Mouse (Mus musculus): Measurements from ENCODE around the gene Arnt.
"Not testable (repeated sequence)": the region's sequence is repeated elsewhere in the genome, so short reads cannot be mapped to it uniquely, and the experiment has no call there.

The Arnt gene

DNA sequence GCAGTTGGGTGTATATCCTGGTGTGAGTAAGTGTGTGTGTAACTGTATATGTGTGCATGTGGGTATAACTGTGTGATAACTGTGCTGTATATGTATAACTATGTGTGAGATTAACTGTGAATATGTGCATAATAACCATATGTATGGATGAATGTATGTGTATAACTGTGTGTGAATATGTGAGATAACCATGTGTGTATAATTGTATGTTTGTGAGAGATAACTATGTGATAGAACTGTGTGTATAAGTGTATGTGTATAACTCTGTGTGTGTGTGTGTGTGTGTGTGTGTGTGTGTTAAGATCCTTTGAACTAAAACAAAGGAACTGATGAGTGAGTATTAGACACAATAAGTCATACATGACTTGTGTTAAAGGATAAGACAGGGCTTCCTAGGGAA is 91.9 kb downstream of the Arnt start:
- no peak for DNase-seq (ENCODE audit: low read depth, low spot score)

- DNase-seq (ENCODE audit: low read depth, low spot score) = no peak
Measured at GRCm38 (mm10) chr3:95526622-95527211, 92.5 kb downstream of the Arnt start, which contains the start of gene Ctss. Gene Ctss, plus strand, starts transcription at chr3:95526786.

DNA sequence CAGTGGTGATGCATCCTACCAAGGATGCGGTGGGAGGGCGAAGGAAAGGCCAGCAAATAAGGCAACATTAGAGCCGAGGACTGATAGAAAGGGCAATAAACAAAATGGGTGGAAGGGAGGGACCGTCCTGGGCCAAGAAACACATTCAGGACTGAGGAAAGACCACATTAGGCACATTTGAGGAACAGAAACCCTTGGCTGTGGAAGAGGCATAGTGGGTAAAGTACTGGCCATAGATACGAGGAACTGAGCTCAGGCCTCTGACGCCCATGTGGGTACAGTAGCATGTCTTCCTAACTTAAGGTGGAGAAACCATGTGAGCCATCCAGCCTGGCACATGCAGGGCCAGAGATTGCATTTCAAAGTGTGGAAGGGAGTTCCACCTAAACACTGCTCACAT is 95.6 kb downstream of the Arnt start:
- no peak for DNase-seq (ENCODE audit: low read depth, low spot score)

DNA sequence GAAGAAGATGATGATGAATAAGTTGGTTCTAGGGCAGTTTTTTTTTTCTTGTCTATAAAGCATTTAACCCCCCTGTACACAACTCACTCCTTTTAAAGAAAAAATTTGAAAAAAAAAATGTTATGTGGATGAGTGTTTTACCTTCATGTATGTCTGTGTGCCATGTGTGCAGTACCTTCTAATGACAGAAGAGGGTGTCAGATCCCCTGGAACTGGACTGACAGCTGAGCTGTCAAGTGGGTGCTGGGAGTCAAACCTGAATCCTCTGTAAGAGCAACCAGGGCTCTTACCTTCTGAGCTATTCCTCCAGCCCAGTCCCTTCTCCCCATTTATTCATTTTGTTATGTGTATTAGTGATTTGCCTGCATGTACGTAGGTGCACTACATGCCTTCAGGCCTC is 96.8 kb downstream of the Arnt start:
- DNase-seq (ENCODE audit: low read depth, low spot score) = peak; percentile 63

- DNase-seq (ENCODE audit: low read depth, low spot score) = no peak
Measured at GRCm38 (mm10) chr3:95533364-95533763, 99.2 kb downstream of the Arnt start.

GRCm38 (mm10) chr3:95534927-95535326 is 100.7 kb downstream of the Arnt start:
- peak; percentile 32 for DNase-seq (ENCODE audit: low read depth, low spot score)

DNA sequence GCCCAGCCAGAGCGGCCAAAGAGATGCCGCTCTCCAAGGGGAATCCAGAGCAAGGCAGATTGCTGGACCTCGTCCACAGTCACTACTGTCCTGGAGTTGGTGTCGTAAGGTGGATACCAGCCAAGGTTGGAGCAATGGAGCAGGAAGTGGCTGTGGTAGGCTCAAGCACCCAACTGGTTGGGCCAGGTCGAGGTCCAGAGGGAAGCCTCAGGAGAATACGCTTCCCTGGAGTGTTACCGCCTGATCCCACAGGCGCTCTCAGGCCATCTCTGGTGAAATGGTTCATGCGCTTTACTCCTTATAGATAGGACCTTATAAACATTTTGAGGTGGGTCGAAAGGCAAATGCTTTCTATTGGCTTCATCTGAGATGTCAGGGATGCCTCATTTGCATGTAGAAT is 104.7 kb downstream of the Arnt start:
- no peak for DNase-seq (ENCODE audit: low read depth, low spot score)

- no peak for DNase-seq (ENCODE audit: low read depth, low spot score)
Measured at GRCm38 (mm10) chr3:95539837-95540236, 105.6 kb downstream of the Arnt start.

- DNase-seq (ENCODE audit: low read depth, low spot score) = not testable (repeated sequence)
Measured at GRCm38 (mm10) chr3:95541186-95541585, 107.0 kb downstream of the Arnt start.

- DNase-seq (ENCODE audit: low read depth, low spot score) = no peak
Measured at GRCm38 (mm10) chr3:95542171-95542570, 108.0 kb downstream of the Arnt start.

- no peak for DNase-seq (ENCODE audit: low read depth, low spot score)
Measured at GRCm38 (mm10) chr3:95542981-95543380, 108.8 kb downstream of the Arnt start.
